Comparison of ENCODE assay signal across 14 mouse cellular contexts in genomic region chr11:20193100-20193736, GRCm38 (mm10). TPM values are rescaled to one million over a fixed set of nuclear protein-coding genes. Genes with fewer than 3 reads are reported as not detected.
DNase-seq lines count a peak whose midpoint lies in the region; TF ChIP-seq lines count a peak whose summit lies in the region.
"Had no signal": no experiment of that assay in that cellular context is flagged by ENCODE, and none has a peak within 500 bp of the region (broad histone marks: within the 10 kb centered on the region; RNA-seq: fewer than 3 reads in every experiment).

No protein-coding gene starts in this region.

- no peak for TF ChIP-seq RAD21 in MEL (IDR thresholded peaks at IDR 0.05; ENCODE audit: low read depth, low read length)

- WGBS in heart, adult 2 months: 55% methylated on average over 4 of the region's 4 CpGs
- 77% methylated on average over 4 of the region's 4 CpGs for WGBS in heart, embryonic 10.5 days

- intact Hi-C loops in heart, adult 2 months (cut with DNase I): no loop called here
- intact Hi-C loops in heart, postnatal 25 days (cut with DNase I): no loop called here

- H3K9ac ChIP-seq in heart, adult 2 months (ENCODE audit: low read depth, low read length): no peak overlapping the region
- H3K9ac ChIP-seq in MEL (ENCODE audit: control insufficient read depth, low read depth, low read length, poor library complexity, severe bottlenecking): no peak overlapping the region
- H3K9ac ChIP-seq: limb, embryonic 13.5 days had no signal

- H3K36me3 ChIP-seq in heart, adult 2 months (ENCODE audit: control insufficient read depth, insufficient read depth, low read length): no peaks in the 10 kb centered on the region
- no peaks in the 10 kb centered on the region for H3K36me3 ChIP-seq in heart, embryonic 10.5 days
- no peaks in the 10 kb centered on the region; a peak in 1 of 4 replicates for H3K36me3 ChIP-seq in MEL (ENCODE audit: control insufficient read depth in 1 of 2, insufficient read depth in 2 of 2, low read length in 2 of 2)
- H3K36me3 ChIP-seq: limb, embryonic 13.5 days had no signal

- H3K4me1 ChIP-seq in heart, adult 2 months (ENCODE audit: control insufficient read depth, insufficient read depth, low read length): peaks cover 5% of the 10 kb centered on the region
- H3K4me1 ChIP-seq in heart, embryonic 10.5 days: peaks cover 7% of the 10 kb centered on the region
- H3K4me1 ChIP-seq in MEL (ENCODE audit: control insufficient read depth in 1 of 2, insufficient read depth in 2 of 2, low read length in 2 of 2): peaks cover 0 to 14% of the 10 kb centered on the region in 2 experiments; a peak in 3 of 4 replicates
- H3K4me1 ChIP-seq: limb, embryonic 13.5 days had no signal

- no peaks in the 10 kb centered on the region for H3K9me3 ChIP-seq in heart, embryonic 10.5 days
- no peaks in the 10 kb centered on the region for H3K9me3 ChIP-seq in MEL (replicated peaks; ENCODE audit: insufficient read depth, low read length)
- H3K9me3 ChIP-seq: limb, embryonic 13.5 days had no signal

- H3K27ac ChIP-seq in heart, adult 2 months: peak overlapping the region; percentile 65
- no peak overlapping the region for H3K27ac ChIP-seq in heart, embryonic 10.5 days
- 0 out of 2 replicates have a peak overlapping the region, but pooled peaks have one; percentile 20 for H3K27ac ChIP-seq in MEL (ENCODE audit: control insufficient read depth, low read depth, low read length)
- H3K27ac ChIP-seq: hindbrain, postnatal 0 days; limb, embryonic 13.5 days had no signal

- no peak for TF ChIP-seq POLR2A in heart, adult 2 months (IDR thresholded peaks at IDR 0.05; ENCODE audit: insufficient read depth, low read depth, low read length)
- no peak for TF ChIP-seq POLR2A in MEL (IDR thresholded peaks at IDR 0.05; ENCODE audit: control insufficient read depth in 1 of 2, insufficient read depth in 1 of 2, low read depth in 1 of 2, low read length in 2 of 2, poor library complexity in 1 of 2)

- H3K27me3 ChIP-seq in heart, adult 2 months (ENCODE audit: control insufficient read depth, insufficient read depth, low read length): no peaks in the 10 kb centered on the region
- H3K27me3 ChIP-seq in heart, embryonic 10.5 days (ENCODE audit: insufficient read depth, poor library complexity, severe bottlenecking): no peaks in the 10 kb centered on the region
- H3K27me3 ChIP-seq in MEL (ENCODE audit: control insufficient read depth in 1 of 2, insufficient read depth in 2 of 2, low read length in 2 of 2): no peaks in the 10 kb centered on the region
- H3K27me3 ChIP-seq: limb, embryonic 13.5 days had no signal

- TF ChIP-seq CTCF in heart, adult 2 months (IDR thresholded peaks at IDR 0.05): no peak
- no peak for TF ChIP-seq CTCF in MEL (IDR thresholded peaks at IDR 0.05 in 2 of 3, conservative IDR thresholded peaks at IDR 0.05 in 1 of 3; ENCODE audit: control insufficient read depth in 1 of 3, insufficient read depth in 1 of 3, low read depth in 2 of 3, low read length in 3 of 3, poor library complexity in 1 of 3, severe bottlenecking in 1 of 3)

- no peak for TF ChIP-seq EP300 in heart, adult 2 months (IDR thresholded peaks at IDR 0.05; ENCODE audit: insufficient read depth, low read depth, low read length)
- TF ChIP-seq EP300 in MEL (IDR thresholded peaks at IDR 0.05; ENCODE audit: low read depth in 1 of 2, low read length in 2 of 2): 0 out of 4 replicates have a peak, but pooled peaks of 1 of the 2 experiments have one; percentile 26

- no peaks in the 10 kb centered on the region for H3K79me2 ChIP-seq in heart, adult 2 months (replicated peaks; ENCODE audit: control insufficient read depth, insufficient read depth, low read length)
- H3K79me2 ChIP-seq in MEL (ENCODE audit: control insufficient read depth, insufficient read depth, low read length, poor library complexity): no peaks in the 10 kb centered on the region

- no peak overlapping the region for H3K4me3 ChIP-seq in heart, adult 2 months
- H3K4me3 ChIP-seq in heart, embryonic 10.5 days: no peak overlapping the region
- peak overlapping the region in 1 of 2 experiments; percentile 23; a peak in 1 of 4 replicates for H3K4me3 ChIP-seq in MEL (ENCODE audit: control insufficient read depth in 1 of 2, insufficient read depth in 1 of 2, low read depth in 2 of 2, low read length in 2 of 2)
- H3K4me3 ChIP-seq: limb, embryonic 13.5 days had no signal

- peak; percentile 39 to 45 for DNase-seq in heart, adult 2 months
- DNase-seq in heart, embryonic 10.5 days (ENCODE audit: low spot score): no peak
- DNase-seq in MEL (ENCODE audit: low read depth, low spot score): peak; percentile 68
- DNase-seq in heart, postnatal 25 days (ENCODE audit: low spot score): peak; percentile 6
- DNase-seq in lung, postnatal 25 days (ENCODE audit: low spot score): peak; percentile 64
- DNase-seq in layer of hippocampus, postnatal 14 days (ENCODE audit: low spot score in 2 of 2): no peak
- DNase-seq in embryo, embryonic 10 days (ENCODE audit: low spot score): no peak
- DNase-seq in cerebellum, postnatal 25 days: no peak
- DNase-seq: adrenal gland, postnatal 14 days; B cell, adult 2 months; cerebellum, postnatal 36 days; midbrain, embryonic 14.5 days had no signal

TF ChIP-seq in MEL, 35 proteins besides CTCF, POLR2A, EP300 and RAD21:
- TF ChIP-seq ETS1 (IDR thresholded peaks at IDR 0.05; ENCODE audit: low read depth, low read length) (no peak), MAFK (IDR thresholded peaks at IDR 0.05; ENCODE audit: borderline replicate concordance, low read depth, low read length) (no peak), TAL1 (IDR thresholded peaks at IDR 0.05; ENCODE audit: low read length) (no peak), MXI1 (IDR thresholded peaks at IDR 0.05; ENCODE audit: low read depth, low read length) (no peak), MAZ (IDR thresholded peaks at IDR 0.05; ENCODE audit: low read depth, low read length) (no peak), HCFC1 (IDR thresholded peaks at IDR 0.05; ENCODE audit: low read depth, low read length) (0 out of 2 replicates have a peak, but pooled peaks have one; percentile 31), JUND (IDR thresholded peaks at IDR 0.05; ENCODE audit: low read depth, low read length) (no peak), GATA1 (IDR thresholded peaks at IDR 0.05; ENCODE audit: low read depth, low read length) (peak; percentile 13; the same call in 1 of the 2 replicates)
TF ChIP-seq in MEL: peak in this region for 2.

RNA-seq across cellular contexts. Expression of gene Rab1a, which starts 8.0 kb away (rescaled TPM):
- total RNA-seq in heart, adult 2 months (2021): 100 to 1,000 TPM; 119 to 131 TPM
- polyA plus RNA-seq in heart, adult 2 months (2012; rRNA removed): 52.8 and 93.3 TPM in 2 replicates
- polyA plus RNA-seq in heart, embryonic 10.5 days (2016; fragmentation: Nextera tagmentation; extraction: Ambion mirVana): 207 and 233 TPM in 2 replicates
- total RNA-seq in MEL (2012; rRNA removed): 79.5 and 83.9 TPM in 2 replicates
- polyA plus RNA-seq in MEL (2012; ENCODE audit: insufficient read depth in 1 of 2, insufficient read length in 2 of 2, low read depth in 1 of 2, low replicate concordance in 2 of 2, missing spikeins in 1 of 2): 100 to 1,000 TPM; 139 to 336 TPM
- 100 to 1,000 TPM; 118 to 135 TPM for total RNA-seq in heart, postnatal 25 days (2021)
- 100 to 1,000 TPM; 171 to 173 TPM for total RNA-seq in layer of hippocampus, postnatal 14 days (2021)

RNA-seq across cellular contexts. Expression of gene Cep68, which starts 56.0 kb away (rescaled TPM):
- total RNA-seq in heart, adult 2 months (2021): 10 to 100 TPM; 43.1 to 49.3 TPM
- polyA plus RNA-seq in heart, adult 2 months (2012; rRNA removed): 20.1 and 33.4 TPM in 2 replicates
- polyA plus RNA-seq in heart, embryonic 10.5 days (2016; fragmentation: Nextera tagmentation; extraction: Ambion mirVana): 39.0 and 40.8 TPM in 2 replicates
- total RNA-seq in MEL (2012; rRNA removed): 20.0 and 22.2 TPM in 2 replicates
- 10 to 100 TPM in 1 of 2 experiments, not detected in 1; 24.7 TPM for polyA plus RNA-seq in MEL (2012; ENCODE audit: insufficient read depth in 1 of 2, insufficient read length in 2 of 2, low read depth in 1 of 2, low replicate concordance in 2 of 2, missing spikeins in 1 of 2)
- total RNA-seq in heart, postnatal 25 days (2021): 10 to 100 TPM; 44.9 to 52.1 TPM
- total RNA-seq in layer of hippocampus, postnatal 14 days (2021): 10 to 100 TPM; 32.4 to 34.8 TPM

Comparison
In these comparisons a context has a peak if more than half of its experiments do, and no peak if none do; other contexts are left out.
1. DNase-seq: peak in heart, adult 2 months (2 of 2), MEL (single experiment), heart, postnatal 25 days (single experiment) and lung, postnatal 25 days (single experiment); none in heart, embryonic 10.5 days (single experiment), layer of hippocampus, postnatal 14 days (0 of 2), embryo, embryonic 10 days (single experiment) and cerebellum, postnatal 25 days (0 of 2).